Mouse (Mus musculus) cortical plate, adult 2 months (tissue): Measurements from ENCODE around the gene Yif1b.

Experiments used
- CTCF ChIP-seq: fragments of 200-500 bp; IDR thresholded peaks from 2 replicates; pipeline ENCODE4 v1.5.1; 2011; ENCODE audit warnings: mild to moderate bottlenecking, control low read depth, low read length; ENCODE audit not compliant: insufficient read depth; ENCODE audit errors: extremely low read depth
- POLR2A ChIP-seq: fragments of 200-500 bp; IDR thresholded peaks from 2 replicates; pipeline ENCODE4 v1.6.1; 2011; ENCODE audit warnings: mild to moderate bottlenecking, low read length, control low read depth; ENCODE audit not compliant: insufficient read depth; ENCODE audit errors: extremely low read depth

- no peak for TF ChIP-seq CTCF
- TF ChIP-seq POLR2A, result no peak
Observed at GRCm38 (mm10) chr7:29279924-29280323, 41.8 kb downstream of the Yif1b start.
